Mouse (Mus musculus) midbrain, postnatal 0 days (tissue): ENCODE results near the gene Irf3. TPM values are rescaled to one million over a fixed set of nuclear protein-coding genes. Genes with fewer than 3 reads are reported as not detected.
A peak's percentile ranks its signal among the peaks of the same experiment; 100 is the strongest.

Experiments
- ATAC-seq: fragments of 200-750 bp; cut with Nextera tagmentation; 2 replicates; pipeline ENCODE4 v1.8.0; 2017; ENCODE audit warnings: moderate number of reproducible peaks, mild to moderate bottlenecking, moderate TSS enrichment, moderate library complexity; ENCODE audit not compliant: low FRiP score
- DNase-seq: peaks from one replicate; pipeline ENCODE4 v3.0.0-alpha.2; 2015; ENCODE audit warnings: low spot score
- H3K27ac ChIP-seq: fragments of 300-500 bp; sonication (generic); 2 replicates; pipeline ENCODE4 v1.5.1; 2014; ENCODE audit warnings: low read depth, mild to moderate bottlenecking, low read length, mixed read lengths
- H3K27me3 ChIP-seq: fragments of 300-500 bp; sonication (generic); 2 replicates; pipeline ENCODE4 v1.6.1; 2014; ENCODE audit warnings: low read length, control low read depth, mixed read lengths; ENCODE audit not compliant: insufficient read depth
- H3K36me3 ChIP-seq: fragments of 300-500 bp; sonication (generic); 2 replicates; pipeline ENCODE4 v1.6.1; 2014; ENCODE audit warnings: low read length, control low read depth, mixed read lengths; ENCODE audit not compliant: insufficient read depth
- H3K4me1 ChIP-seq: fragments of 300-500 bp; sonication (generic); 2 replicates; pipeline ENCODE4 v1.6.1; 2014; ENCODE audit warnings: mild to moderate bottlenecking, control low read depth, antibody characterized with exemption, low read length, mixed read lengths; ENCODE audit not compliant: insufficient read depth
- H3K4me2 ChIP-seq: fragments of 300-500 bp; sonication (generic); 2 replicates; pipeline ENCODE4 v1.6.1; 2014; ENCODE audit warnings: low read depth, mild to moderate bottlenecking, low read length, mixed read lengths; ENCODE audit not compliant: poor library complexity, severe bottlenecking
- H3K4me3 ChIP-seq: fragments of 300-500 bp; sonication (generic); 2 replicates; pipeline ENCODE4 v1.5.1; 2014; ENCODE audit warnings: low read depth, mild to moderate bottlenecking, low read length, moderate library complexity
- H3K9ac ChIP-seq: fragments of 300-500 bp; sonication (generic); replicated peaks from 2 replicates; pipeline ENCODE4 v1.6.1; 2014; ENCODE audit warnings: mild to moderate bottlenecking, low read length, moderate library complexity, mixed read lengths; ENCODE audit not compliant: poor library complexity, severe bottlenecking
- H3K9me3 ChIP-seq: fragments of 300-500 bp; sonication (generic); 2 replicates; pipeline ENCODE4 v1.6.1; 2016; ENCODE audit warnings: low read length, control low read depth
- CTCF ChIP-seq: IDR thresholded peaks from 2 replicates; pipeline ENCODE4 v1.5.1; 2016; ENCODE audit warnings: antibody characterized with exemption, mild to moderate bottlenecking
- whole genome bisulfite sequencing: fragments of 180-500 bp; shearing (Covaris S2); extraction: QIAGEN DNeasy Blood & Tissue Kit; methylation state at CpG from one replicate; pipeline ENCODE4 v1.1.7; 2014; 5-methylcytosine and 5-hydroxymethylcytosine counted together
- polyA plus RNA-seq: library from polyadenylated mRNA; unstranded; fragments of >200 nt; fragmentation: Nextera tagmentation; extraction: Ambion mirVana; gene quantifications from 2 replicates; pipeline ENCODE4 v1.2.1, GENCODE M21; 2015
- total RNA-seq: library from RNA; depleted of rRNA; stranded (reverse); fragments of >200 nt; gene quantifications from 2 replicates; pipeline ENCODE4 v1.2.3, GENCODE M21; 2014

Irf3 gene
- total and polyA plus RNA-seq, 2 experiments from 2014 or later, result 25.6 to 37.2 TPM

DNA sequence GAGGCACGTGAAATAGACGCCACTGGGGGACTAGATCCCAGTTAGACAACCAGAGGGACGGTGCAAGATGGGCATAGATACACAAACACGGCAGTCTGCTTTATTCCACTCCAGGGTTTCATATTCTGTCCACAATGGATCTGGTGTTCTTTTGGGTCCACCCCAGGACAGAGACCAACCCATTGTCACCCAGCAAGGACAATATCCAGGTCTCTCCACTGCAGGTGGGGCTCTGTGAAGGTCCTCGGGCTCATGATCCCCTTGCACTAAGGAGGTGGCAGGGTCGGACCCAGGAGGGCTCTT lies 22.4 kb upstream of the Irf3 start:
- no peak for DNase-seq
- 19% methylated on average over 6 of the region's 6 CpGs for WGBS
- Histone ChIP-seq H3K4me3 (peak overlapping the region; percentile 51; the same call in 1 of the 2 replicates), H3K4me2 (peak overlapping the region; percentile 92; the same call in 1 of the 2 replicates), H3K9ac (peak overlapping the region; percentile 66), H3K9me3 (no peaks in the 10 kb centered on the region), H3K27me3 (no peaks in the 10 kb centered on the region), H3K4me1 (peaks cover 25% of the 10 kb centered on the region; the same call in 1 of the 2 replicates), H3K36me3 (peaks cover 35% of the 10 kb centered on the region), H3K27ac (peak overlapping the region; percentile 91)
- TF ChIP-seq CTCF, result no peak
- ATAC-seq, result no peak

- DNase-seq (no peak), ATAC-seq (no peak)
- no peak overlapping the region for H3K4me2 ChIP-seq
- H3K27me3 ChIP-seq, result no peaks in the 10 kb centered on the region
- no peak overlapping the region for H3K9ac ChIP-seq
- H3K4me3 ChIP-seq, result no peak overlapping the region
- TF ChIP-seq CTCF, result peak; percentile 52
- H3K9me3 ChIP-seq, result no peaks in the 10 kb centered on the region
- H3K4me1 ChIP-seq, result peaks cover 6% of the 10 kb centered on the region; the same call in 1 of the 2 replicates
- 93% methylated on average over 3 of the region's 3 CpGs for WGBS
- H3K27ac ChIP-seq, result no peak overlapping the region
- H3K36me3 ChIP-seq, result peaks cover 59% of the 10 kb centered on the region
Measured at GRCm38 (mm10) chr7:44978300-44978699, 19.1 kb upstream of the Irf3 start.

- ATAC-seq (no peak), DNase-seq (no peak)
- Histone ChIP-seq H3K9ac (no peak overlapping the region), H3K27ac (no peak overlapping the region), H3K4me3 (no peak overlapping the region), H3K4me2 (no peak overlapping the region), H3K27me3 (no peaks in the 10 kb centered on the region), H3K4me1 (peaks cover 8% of the 10 kb centered on the region; the same call in 1 of the 2 replicates), H3K9me3 (no peaks in the 10 kb centered on the region), H3K36me3 (peaks cover 62% of the 10 kb centered on the region)
- WGBS, result 97% methylated on average over 8 of the region's 8 CpGs
- no peak for TF ChIP-seq CTCF
Measured at GRCm38 (mm10) chr7:44981539-44981938, 15.9 kb upstream of the Irf3 start.

DNA sequence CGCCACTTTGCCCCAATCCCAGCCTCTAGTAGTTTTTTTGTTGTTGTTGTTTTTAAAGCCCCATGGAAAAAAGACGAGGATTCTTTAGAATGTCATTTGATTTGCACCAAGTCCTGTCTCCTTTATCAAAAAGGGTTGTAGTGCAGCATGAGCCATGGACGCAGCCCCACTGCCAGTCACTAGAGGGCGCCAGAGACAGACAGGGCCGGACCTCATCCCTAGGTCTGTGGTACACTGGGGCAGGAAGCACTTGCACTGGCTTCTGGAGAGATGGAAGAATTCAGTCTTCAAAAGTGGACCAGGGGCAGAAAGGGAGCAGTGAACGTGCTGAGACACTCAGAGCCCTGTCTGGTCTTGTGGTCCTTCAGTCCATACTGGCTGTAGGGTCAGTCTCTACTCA lies 14.4 kb upstream of the Irf3 start:
- Histone ChIP-seq H3K27ac (no peak overlapping the region), H3K4me1 (peaks cover 11% of the 10 kb centered on the region), H3K9me3 (no peaks in the 10 kb centered on the region), H3K4me2 (no peak overlapping the region), H3K9ac (no peak overlapping the region), H3K4me3 (no peak overlapping the region), H3K36me3 (peaks cover 49% of the 10 kb centered on the region), H3K27me3 (no peaks in the 10 kb centered on the region)
- 29% methylated on average over 6 of the region's 6 CpGs for WGBS
- peak; percentile 88 for TF ChIP-seq CTCF
- ATAC-seq, result no peak
- peak; percentile 74 for DNase-seq

DNA sequence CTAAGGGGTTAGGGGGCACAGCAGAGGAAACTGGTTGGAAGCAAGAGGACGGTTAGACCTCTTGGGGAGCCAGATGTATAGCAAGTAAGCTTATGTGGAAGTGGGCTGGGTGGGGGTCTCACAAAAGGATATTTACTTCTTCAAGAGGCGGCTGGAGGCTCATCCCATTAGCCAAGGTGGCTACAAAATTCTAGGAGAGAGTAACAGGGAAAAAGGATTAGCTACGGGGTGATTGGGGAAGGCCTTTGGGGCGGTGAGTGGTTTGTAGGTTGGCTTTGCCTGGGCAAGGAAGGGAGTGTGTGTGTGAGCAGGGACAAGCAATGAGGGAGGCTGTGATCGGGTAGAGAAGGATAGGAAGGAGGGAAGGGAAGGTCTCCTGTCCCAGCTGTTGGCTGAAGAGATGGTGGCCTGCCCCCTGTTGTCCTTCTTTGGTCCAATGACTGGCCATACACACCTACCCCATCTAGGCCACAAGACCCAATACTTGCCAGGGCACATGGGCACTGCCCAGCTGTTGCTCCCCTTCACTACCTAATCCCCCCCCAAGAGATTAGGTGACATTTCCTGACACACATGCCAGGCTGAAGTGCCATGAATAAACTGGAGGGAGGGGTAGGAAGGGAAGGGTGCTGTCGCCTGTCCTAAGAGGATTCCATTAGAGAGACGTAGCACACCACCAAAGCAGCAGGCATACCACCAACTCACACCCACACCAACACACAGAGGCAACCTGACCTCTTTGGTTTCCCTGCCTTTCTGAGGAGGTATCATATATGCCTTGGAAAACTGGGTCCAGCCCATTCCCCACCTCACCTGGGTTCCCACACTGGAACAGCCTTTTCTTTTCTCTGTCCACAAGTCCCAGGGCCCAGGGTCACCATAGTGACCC lies 13.3 kb upstream of the Irf3 start:
- 49% methylated on average over 7 of the region's 7 CpGs for WGBS
- H3K9ac ChIP-seq, result 0 out of 2 replicates have a peak overlapping the region, but pooled peaks have one; percentile 24

GRCm38 (mm10) chr7:44984833-44985164 lies 12.6 kb upstream of the Irf3 start:
- H3K4me1 ChIP-seq, result peaks cover 16% of the 10 kb centered on the region
- ATAC-seq (no peak), DNase-seq (no peak)
- no peak overlapping the region for H3K9ac ChIP-seq
- H3K9me3 ChIP-seq, result no peaks in the 10 kb centered on the region
- no peak for TF ChIP-seq CTCF
- peak overlapping the region; percentile 67 for H3K4me2 ChIP-seq
- no peaks in the 10 kb centered on the region for H3K27me3 ChIP-seq
- peaks cover 32% of the 10 kb centered on the region for H3K36me3 ChIP-seq
- no peak overlapping the region for H3K27ac ChIP-seq
- WGBS, result 36% methylated on average over 3 of the region's 3 CpGs
- peak overlapping the region; percentile 87 for H3K4me3 ChIP-seq

More for the DNA sequence above, 13.3 kb upstream of the Irf3 start:
- no peak for DNase-seq
- H3K27ac ChIP-seq, result no peak overlapping the region
- peaks cover 38% of the 10 kb centered on the region for H3K36me3 ChIP-seq
- H3K27me3 ChIP-seq, result no peaks in the 10 kb centered on the region
- H3K9me3 ChIP-seq, result no peaks in the 10 kb centered on the region
- peak; percentile 1; the same call in 1 of the 2 replicates for TF ChIP-seq CTCF
- H3K4me3 ChIP-seq, result no peak overlapping the region
- no peak for ATAC-seq
- peaks cover 16% of the 10 kb centered on the region for H3K4me1 ChIP-seq
- H3K4me2 ChIP-seq, result peak overlapping the region; percentile 67
